Mouse (Mus musculus): ENCODE results near the gene 2310007B03Rik.
"Not testable (repeated sequence)": the region's sequence is repeated elsewhere in the genome, so short reads cannot be mapped to it uniquely, and the experiment has no call there.

2310007B03Rik gene

GRCm38 (mm10) chr1:93160501-93161133 lies at the start of gene 2310007B03Rik:
Gene 2310007B03Rik (minus strand): TSS chr1:93160948.
- in situ Hi-C loops (cut with MboI): no loop called here

- in situ Hi-C loops (cut with MboI): no loop called here
Measured at GRCm38 (mm10) chr1:93210213-93210641, 49.5 kb upstream of the 2310007B03Rik start.

- in situ Hi-C loops (cut with MboI): no loop called here
Measured at GRCm38 (mm10) chr1:93207536-93208064, 46.9 kb upstream of the 2310007B03Rik start.

- in situ Hi-C loops (cut with MboI): no loop called here
Measured at GRCm38 (mm10) chr1:93206277-93206970, 45.7 kb upstream of the 2310007B03Rik start.

- in situ Hi-C loops (cut with MboI): no loop called here
Measured at GRCm38 (mm10) chr1:93197916-93198315, 37.2 kb upstream of the 2310007B03Rik start.

GRCm38 (mm10) chr1:93197454-93197853 lies 36.7 kb upstream of the 2310007B03Rik start:
- in situ Hi-C loops (cut with MboI): not testable (repeated sequence)

- in situ Hi-C loops (cut with MboI): no loop called here
Measured at GRCm38 (mm10) chr1:93194961-93195360, 34.2 kb upstream of the 2310007B03Rik start.

- in situ Hi-C loops (cut with MboI): no loop called here
Measured at GRCm38 (mm10) chr1:93190726-93191305, 30.1 kb upstream of the 2310007B03Rik start.

- in situ Hi-C loops (cut with MboI): no loop called here
Measured at GRCm38 (mm10) chr1:93184071-93184828, 23.5 kb upstream of the 2310007B03Rik start.

GRCm38 (mm10) chr1:93182281-93182680 lies 21.5 kb upstream of the 2310007B03Rik start:
- in situ Hi-C loops (cut with MboI): no loop called here

- in situ Hi-C loops (cut with MboI): no loop called here
Measured at GRCm38 (mm10) chr1:93176525-93177332, 16.0 kb upstream of the 2310007B03Rik start.

- in situ Hi-C loops (cut with MboI): no loop called here
Measured at GRCm38 (mm10) chr1:93175849-93176248, 15.1 kb upstream of the 2310007B03Rik start.

- in situ Hi-C loops (cut with MboI): no loop called here
Measured at GRCm38 (mm10) chr1:93174399-93174798, 13.7 kb upstream of the 2310007B03Rik start.

GRCm38 (mm10) chr1:93173665-93174064 lies 12.9 kb upstream of the 2310007B03Rik start:
- in situ Hi-C loops (cut with MboI): no loop called here

- in situ Hi-C loops (cut with MboI): no loop called here
Measured at GRCm38 (mm10) chr1:93168295-93168775, 7.6 kb upstream of the 2310007B03Rik start, which contains the start of gene Crocc2. Gene Crocc2 (plus strand): TSS chr1:93168725.

GRCm38 (mm10) chr1:93166346-93167079 lies 5.8 kb upstream of the 2310007B03Rik start:
- in situ Hi-C loops (cut with MboI): no loop called here

- in situ Hi-C loops (cut with MboI): no loop called here
Measured at GRCm38 (mm10) chr1:93165447-93165846, 4.7 kb upstream of the 2310007B03Rik start.

GRCm38 (mm10) chr1:93162588-93162987 lies 1.8 kb upstream of the 2310007B03Rik start:
- in situ Hi-C loops (cut with MboI): no loop called here

- in situ Hi-C loops (cut with MboI): no loop called here
Measured at GRCm38 (mm10) chr1:93161921-93162320, 1.2 kb upstream of the 2310007B03Rik start.

- in situ Hi-C loops (cut with MboI): no loop called here
Measured at GRCm38 (mm10) chr1:93161350-93161749, 602 bp upstream of the 2310007B03Rik start.
